Mouse (Mus musculus) left cerebral cortex, postnatal 4 days (tissue): ENCODE measurements at regions not wholly inside any gene's neighbourhood (a gene's known extent, or its start where the extent isn't known, plus 50 kb on each side); places are given as distances from the start of the nearest gene placed in this dataset.

Source experiments
- DNase-seq: peaks from one replicate; pipeline ENCODE4 v3.0.0-alpha.2; 2022
- intact Hi-C: fragments of 180-260 bp; cut with DNase I; formaldehyde crosslinking; loops from one replicate; pipeline ENCODE4 v1.15.1; 2025

DNA sequence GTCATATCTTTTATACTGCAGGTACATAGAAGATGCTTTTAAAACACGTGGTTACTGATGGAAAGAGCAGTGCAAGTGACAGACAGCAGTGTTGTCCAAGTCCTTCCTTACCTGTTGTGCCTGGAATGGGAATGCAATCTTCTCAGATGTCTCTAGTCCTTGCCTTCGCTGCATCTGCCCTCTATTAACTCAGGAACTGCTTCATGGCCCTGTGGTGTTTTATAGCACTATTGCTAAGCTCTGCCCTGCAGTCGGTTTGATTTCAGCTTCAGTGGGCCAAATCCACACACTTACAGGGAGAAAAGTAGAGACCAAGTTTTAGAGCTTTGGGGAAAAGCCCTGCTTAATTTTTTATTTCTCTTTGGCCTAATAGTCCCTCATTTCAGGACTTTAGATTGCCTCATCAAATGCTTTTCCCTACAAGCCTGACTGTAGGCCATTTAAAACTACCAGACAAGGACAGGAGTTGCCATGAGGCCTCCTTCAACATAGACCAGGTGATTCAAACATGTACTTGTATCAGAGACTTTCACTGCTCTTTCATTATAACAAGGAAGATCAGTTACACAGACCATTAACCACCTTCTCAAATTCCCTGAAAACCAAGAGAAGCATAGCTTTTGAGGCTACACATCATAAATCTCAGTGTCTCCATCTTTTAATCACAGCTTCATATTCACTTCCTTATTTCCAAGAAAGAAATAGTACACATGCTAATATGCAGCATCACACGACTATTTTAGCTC is 358.7 kb downstream of the Dnajb9 start:
- no peak for DNase-seq
- intact Hi-C loops: no loop called here

DNA sequence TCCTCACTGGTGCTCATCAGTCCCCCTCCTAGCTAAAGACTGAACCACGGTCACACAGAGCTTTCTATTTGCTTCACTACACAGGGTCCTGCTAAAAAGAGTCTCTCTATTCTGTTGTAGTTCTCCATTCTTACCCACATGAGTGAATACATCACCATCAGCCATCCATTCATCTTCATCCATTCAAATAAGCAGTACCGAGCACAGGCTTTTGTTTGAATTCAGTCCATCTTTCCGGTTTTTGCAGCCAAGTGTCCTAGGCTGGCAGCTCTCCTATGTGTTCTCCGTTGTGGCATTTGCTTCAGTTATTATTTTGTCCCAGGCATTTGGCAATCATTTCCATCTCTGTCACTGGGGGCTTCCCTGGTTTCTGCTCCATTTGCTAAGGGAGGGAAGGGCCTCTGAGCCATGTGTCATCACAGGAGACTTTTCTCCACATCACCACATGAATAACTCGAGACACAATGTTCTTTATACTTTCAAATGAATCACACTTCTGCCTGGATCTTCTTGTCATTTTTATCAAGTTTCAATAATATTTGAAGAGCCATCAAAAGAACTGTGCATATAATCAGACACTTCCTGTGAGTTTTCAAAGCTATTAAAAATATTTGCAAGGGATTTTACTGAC is 366.1 kb downstream of the Dnajb9 start:
- peak; percentile 10 for DNase-seq
- intact Hi-C loops: no loop called here

DNA sequence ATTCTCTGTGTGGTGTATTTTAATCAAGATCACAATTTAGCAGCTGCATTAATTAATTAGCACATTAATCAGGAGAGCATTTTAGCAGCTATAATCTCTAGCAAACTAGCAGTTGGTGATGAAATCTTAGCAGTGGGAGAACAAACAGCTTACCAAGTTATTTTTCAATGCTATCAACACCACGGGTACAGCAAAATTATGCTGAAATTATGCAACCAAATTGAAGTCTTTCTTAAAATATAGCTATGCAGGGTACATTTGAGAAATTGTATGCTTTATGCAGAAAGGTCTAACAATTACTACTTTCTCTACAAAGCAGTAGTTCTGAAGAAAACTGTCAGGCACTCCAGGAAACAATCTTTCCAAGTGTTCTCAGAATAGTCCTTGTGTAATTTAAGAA is 378.1 kb downstream of the Dnajb9 start:
- intact Hi-C loops: no loop called here
- DNase-seq: no peak

DNA sequence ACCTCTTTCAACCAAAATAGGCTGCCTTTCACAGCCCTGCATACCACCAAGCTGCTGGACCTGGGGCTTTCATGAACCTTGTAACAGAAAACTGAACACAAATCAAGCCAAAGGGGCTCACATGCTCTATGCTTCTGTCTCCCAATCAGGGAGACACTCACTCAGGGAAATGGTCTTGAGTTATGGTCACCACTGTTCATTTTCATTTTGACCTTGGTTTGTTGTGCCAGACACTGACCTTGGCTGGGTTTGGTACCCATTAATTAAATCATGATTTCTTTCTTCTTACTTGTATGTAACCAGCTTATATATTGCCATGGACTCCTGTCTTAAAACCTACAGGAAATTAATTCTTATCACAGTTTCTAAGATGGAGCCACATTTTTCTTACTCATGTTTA is 381.5 kb downstream of the Dnajb9 start:
- intact Hi-C loops: no loop called here
- no peak for DNase-seq

DNA sequence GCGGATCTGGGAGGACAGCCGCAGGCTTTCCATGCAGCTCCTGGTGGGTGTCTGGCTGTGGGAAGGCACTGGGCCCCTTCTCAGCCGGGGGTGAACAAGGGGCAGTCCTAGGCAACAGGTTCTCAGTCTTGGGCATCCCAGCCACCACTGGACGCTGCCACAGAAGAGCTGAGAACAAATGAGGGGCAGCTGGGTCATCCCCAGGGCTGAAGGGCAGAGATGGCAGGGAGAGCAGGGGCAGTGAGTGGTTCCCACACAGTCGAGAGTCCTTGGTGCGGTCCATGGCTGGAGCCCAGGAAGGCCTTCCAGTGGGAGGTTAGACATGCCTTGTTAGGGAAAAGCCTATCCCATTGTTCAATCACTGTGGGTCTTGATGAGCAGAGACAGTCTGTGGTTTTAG is 382.2 kb downstream of the Dnajb9 start:
- intact Hi-C loops: no loop called here
- no peak for DNase-seq

DNA sequence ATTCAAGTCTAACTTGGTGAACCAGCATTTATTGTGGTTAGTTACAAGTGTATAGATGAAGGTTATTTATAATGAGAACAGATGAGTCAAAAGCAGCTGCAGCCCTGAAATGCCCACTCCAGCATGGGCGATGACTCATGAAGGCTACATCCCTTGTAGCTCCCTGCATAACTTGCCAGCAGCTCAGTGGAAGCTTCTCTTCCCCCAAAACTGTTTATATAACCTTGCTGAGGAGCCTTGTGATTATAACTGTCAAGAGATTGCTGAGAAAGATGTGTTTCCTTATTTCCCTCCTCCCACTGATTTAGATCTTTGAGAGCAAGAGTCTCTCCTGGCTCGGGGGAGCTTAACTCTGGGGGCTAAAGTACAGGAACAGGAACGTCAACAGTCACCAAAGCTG is 382.8 kb downstream of the Dnajb9 start:
- DNase-seq: no peak
- intact Hi-C loops: no loop called here

DNA sequence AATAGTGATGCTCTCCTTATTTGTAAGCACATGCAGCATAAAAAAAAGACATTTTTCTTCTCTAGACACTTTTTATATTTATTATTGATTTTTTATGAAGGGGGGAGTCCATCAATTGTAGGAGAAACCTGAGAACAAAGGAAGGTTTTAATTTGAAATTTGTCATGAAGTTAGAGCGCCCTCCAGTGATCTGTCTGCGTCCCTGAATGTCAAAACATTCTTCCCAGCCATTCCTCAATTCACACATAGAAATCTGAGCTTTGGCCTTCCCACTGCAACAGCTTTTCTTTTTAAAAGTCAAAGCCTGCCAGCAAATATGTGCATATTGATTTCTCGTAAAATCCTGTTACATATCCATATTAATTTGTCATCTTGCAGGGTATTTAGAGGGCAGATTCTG is 396.6 kb downstream of the Dnajb9 start:
- DNase-seq: peak; percentile 10
- intact Hi-C loops: loop anchor here (10.0 kb wide), 1 partner anchor 291 kb away; no protein-coding TSS in a partner anchor

DNA sequence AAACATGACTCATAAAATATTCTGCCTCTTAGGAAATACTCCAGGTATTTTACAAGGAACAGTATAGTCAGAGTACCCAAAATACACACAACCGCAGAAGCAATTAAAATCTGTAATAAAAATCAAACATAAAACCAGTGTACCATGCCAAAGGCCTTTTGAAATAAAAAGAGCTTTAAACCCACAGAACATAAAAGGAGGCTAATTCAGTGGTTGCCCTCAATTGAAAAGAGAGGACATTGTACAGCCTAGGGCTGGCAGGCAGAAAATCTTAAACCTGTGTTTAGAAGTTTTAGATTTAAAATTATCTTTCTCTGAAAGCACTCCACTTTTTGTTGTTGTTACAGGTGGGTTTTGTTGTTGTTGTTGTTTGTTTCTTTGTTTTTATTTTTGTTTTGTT is 437.4 kb downstream of the Dnajb9 start:
- intact Hi-C loops: no loop called here

DNA sequence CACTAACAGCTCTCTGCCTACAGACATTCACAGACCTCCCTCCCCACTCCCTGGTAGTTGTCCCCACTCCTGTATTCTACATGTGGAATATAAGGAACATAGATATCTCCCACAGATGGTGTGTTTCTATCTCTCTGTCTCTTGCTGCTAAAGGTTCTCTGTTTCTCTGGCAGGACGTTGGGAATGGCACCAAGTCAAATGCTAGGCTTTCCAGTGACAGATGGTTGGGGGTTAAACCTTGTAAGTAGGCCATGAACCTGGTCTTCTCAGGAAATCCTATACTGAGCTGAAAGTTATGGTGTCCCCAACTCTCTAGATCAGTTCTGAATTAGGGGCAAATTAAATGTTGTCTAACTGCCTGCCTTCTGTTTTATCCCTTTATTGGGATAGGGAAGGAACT is 448.0 kb downstream of the Dnajb9 start:
- DNase-seq: no peak
- intact Hi-C loops: no loop called here

More for the DNA sequence above, 437.4 kb downstream of the Dnajb9 start:
- no peak for DNase-seq
